Mouse (Mus musculus) heart, embryonic 12.5 days (tissue): ENCODE measurements at regions not wholly inside any gene's neighbourhood (a gene's known extent, or its start where the extent isn't known, plus 50 kb on each side); places are given as distances from the start of the nearest gene placed in this dataset.
A peak's percentile ranks its signal among the peaks of the same experiment; 100 is the strongest.

Source experiments
- ATAC-seq: fragments of 200-750 bp; cut with Nextera tagmentation; 2 replicates; pipeline ENCODE4 v1.8.0; 2017; ENCODE audit warnings: moderate TSS enrichment, moderate library complexity; ENCODE audit not compliant: insufficient number of reproducible peaks, low FRiP score
- H3K27ac ChIP-seq: fragments of 300-500 bp; sonication (generic); 2 replicates; pipeline ENCODE4 v1.5.1; 2016; ENCODE audit warnings: mild to moderate bottlenecking, moderate library complexity; ENCODE audit not compliant: poor library complexity, severe bottlenecking
- H3K27me3 ChIP-seq: fragments of 300-500 bp; sonication (generic); replicated peaks from 2 replicates; pipeline ENCODE4 v1.6.1; 2016; ENCODE audit warnings: mild to moderate bottlenecking, moderate library complexity
- H3K36me3 ChIP-seq: fragments of 300-500 bp; sonication (generic); 2 replicates; pipeline ENCODE4 v1.6.1; 2016; ENCODE audit warnings: mild to moderate bottlenecking, moderate library complexity
- H3K4me1 ChIP-seq: fragments of 300-500 bp; sonication (generic); replicated peaks from 2 replicates; pipeline ENCODE4 v1.6.1; 2016; ENCODE audit warnings: mild to moderate bottlenecking
- H3K4me2 ChIP-seq: fragments of 300-500 bp; sonication (generic); 2 replicates; pipeline ENCODE4 v1.6.1; 2016; ENCODE audit warnings: mild to moderate bottlenecking, moderate library complexity
- H3K4me3 ChIP-seq: fragments of 300-500 bp; sonication (generic); 2 replicates; pipeline ENCODE4 v1.5.1; 2016; ENCODE audit warnings: mild to moderate bottlenecking
- H3K9ac ChIP-seq: fragments of 300-500 bp; sonication (generic); 2 replicates; pipeline ENCODE4 v1.6.1; 2016; ENCODE audit warnings: mild to moderate bottlenecking, moderate library complexity
- H3K9me3 ChIP-seq: fragments of 300-500 bp; sonication (generic); replicated peaks from 2 replicates; pipeline ENCODE4 v1.6.1; 2016; ENCODE audit warnings: mild to moderate bottlenecking, moderate library complexity
- WGBS: fragments of 180-500 bp; shearing (Covaris S2); methylation state at CpG from one replicate; pipeline ENCODE4 v1.1.7; 2016; 5-methylcytosine and 5-hydroxymethylcytosine counted together

DNA sequence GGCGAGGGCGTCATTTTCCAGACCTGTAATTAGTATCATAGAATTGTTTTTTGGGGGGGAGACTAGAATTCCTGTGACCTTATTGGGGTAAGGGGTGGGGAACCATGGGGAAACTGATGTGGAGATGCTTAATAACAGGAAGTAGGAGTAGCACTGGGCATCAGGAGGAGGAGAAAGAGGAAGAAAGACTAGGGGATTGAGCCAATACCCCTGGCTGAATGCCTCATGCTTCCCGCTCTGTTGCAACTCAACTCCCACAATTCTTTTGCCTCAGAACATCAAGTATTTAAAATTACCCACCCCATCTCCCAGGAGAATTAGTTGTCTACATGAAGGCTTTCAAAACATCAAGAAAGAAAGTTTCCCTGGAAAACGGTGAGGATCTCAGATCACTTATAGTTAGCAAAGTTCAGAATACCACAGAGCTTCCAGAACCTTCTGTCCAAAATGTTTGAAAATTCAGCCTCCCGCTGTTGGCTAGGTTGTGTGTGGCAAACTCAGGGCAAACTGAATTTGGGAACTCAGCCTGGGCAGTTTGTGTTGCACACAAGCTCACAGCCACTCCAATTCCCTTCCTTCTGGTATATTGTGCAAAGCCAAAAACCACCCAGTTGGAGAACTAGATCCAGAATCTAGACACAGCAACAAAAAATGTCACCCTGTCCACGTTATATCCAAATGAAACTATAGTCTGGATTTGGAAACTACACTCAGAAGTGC, 209.8 kb downstream of the Icos start:
- WGBS: 84% methylated on average over 6 of the region's 6 CpGs
- no peak for ATAC-seq
- Histone ChIP-seq H3K27me3 (0 out of 2 replicates have a peak, but pooled peaks cover 3% of the 10 kb centered on the region), H3K36me3 (no peaks in the 10 kb centered on the region), H3K9ac (no peak overlapping the region), H3K9me3 (no peaks in the 10 kb centered on the region), H3K4me2 (no peak overlapping the region), H3K27ac (no peak overlapping the region), H3K4me3 (no peak overlapping the region), H3K4me1 (no peaks in the 10 kb centered on the region)

DNA sequence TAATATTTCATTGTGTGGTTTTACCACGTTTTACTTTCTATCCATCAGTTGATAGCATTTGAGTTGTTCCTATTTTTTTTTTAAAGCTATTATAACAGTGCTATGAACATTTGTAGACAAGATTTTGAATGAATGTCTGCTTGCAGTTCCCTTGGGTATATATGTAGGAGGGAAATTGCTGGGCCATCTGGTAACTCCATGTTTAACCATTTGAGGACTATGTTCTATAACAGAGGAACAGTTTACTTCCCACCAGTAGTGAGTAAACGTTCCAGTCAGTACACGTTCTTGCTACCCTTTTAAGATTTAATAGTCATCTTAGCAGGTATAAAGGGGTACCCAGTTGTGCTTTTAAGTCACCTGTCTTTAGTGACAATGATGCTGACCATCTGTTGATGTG, 213.2 kb downstream of the Icos start:
- no peak overlapping the region for H3K9ac ChIP-seq
- WGBS: 75% methylated on average over 3 of the region's 3 CpGs

DNA sequence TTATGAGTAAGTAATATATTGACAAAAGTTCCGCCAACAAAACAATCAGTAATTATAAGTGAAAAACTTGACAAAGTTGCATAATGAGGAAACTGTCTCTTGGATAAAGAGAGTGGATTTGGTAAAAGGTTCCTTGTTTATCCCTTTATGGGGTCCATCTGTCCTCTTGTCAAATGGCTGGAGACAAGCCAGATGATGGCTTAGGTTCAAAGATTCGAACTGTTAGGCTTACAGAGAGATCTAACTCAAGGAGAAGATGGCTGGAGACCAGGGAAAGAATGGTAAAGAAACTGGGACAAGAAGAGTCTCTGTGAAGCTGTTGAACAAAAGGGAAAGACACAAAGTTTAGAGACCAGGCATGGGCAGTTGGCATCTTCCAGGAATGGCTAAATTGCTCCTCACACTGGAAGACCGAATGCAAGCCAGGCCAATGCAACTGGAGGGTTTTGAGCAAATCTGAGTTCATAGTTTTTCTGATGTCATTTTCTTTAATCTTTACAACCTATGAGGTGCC, 220.9 kb downstream of the Icos start:
- no peak overlapping the region for H3K4me2 ChIP-seq
- H3K9ac ChIP-seq: no peak overlapping the region
- 81% methylated on average over 3 of the region's 3 CpGs for WGBS
- ATAC-seq: no peak
- H3K27me3 ChIP-seq: no peaks in the 10 kb centered on the region
- no peak overlapping the region for H3K4me3 ChIP-seq
- no peaks in the 10 kb centered on the region for H3K36me3 ChIP-seq
- no peak overlapping the region for H3K27ac ChIP-seq
- H3K4me1 ChIP-seq: peaks cover 5% of the 10 kb centered on the region
- H3K9me3 ChIP-seq: no peaks in the 10 kb centered on the region

More for the DNA sequence above, 213.2 kb downstream of the Icos start:
- Histone ChIP-seq H3K4me1 (no peaks in the 10 kb centered on the region), H3K27ac (no peak overlapping the region), H3K36me3 (no peaks in the 10 kb centered on the region), H3K27me3 (0 out of 2 replicates have a peak, but pooled peaks cover 3% of the 10 kb centered on the region), H3K9me3 (no peaks in the 10 kb centered on the region), H3K4me2 (no peak overlapping the region), H3K4me3 (no peak overlapping the region)
- ATAC-seq: no peak

DNA sequence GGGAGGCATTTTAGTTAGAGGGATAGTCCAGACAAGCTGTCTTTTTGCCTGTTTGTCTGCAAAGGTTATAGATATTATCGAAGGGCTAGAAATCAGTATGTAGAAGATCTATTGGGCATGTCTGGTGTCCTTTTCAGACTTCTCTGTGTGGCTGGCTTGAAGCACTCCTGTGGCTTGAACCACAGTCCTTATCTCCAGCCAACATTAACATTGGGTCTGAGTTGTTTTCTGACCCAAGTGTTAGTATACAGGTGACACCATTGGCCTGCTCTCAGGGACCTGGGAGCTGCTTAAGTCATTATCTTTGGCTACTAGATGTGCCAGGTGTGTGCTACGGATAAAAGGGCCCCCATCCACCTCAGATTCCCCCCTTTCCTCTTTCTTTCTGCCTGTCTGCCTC, 223.3 kb downstream of the Icos start:
- no peak overlapping the region for H3K4me3 ChIP-seq
- H3K9me3 ChIP-seq: no peaks in the 10 kb centered on the region
- no peak overlapping the region for H3K9ac ChIP-seq
- ATAC-seq: no peak
- H3K36me3 ChIP-seq: no peaks in the 10 kb centered on the region
- no peak overlapping the region for H3K4me2 ChIP-seq
- 73% methylated on average over 2 of the region's 2 CpGs for WGBS
- no peak overlapping the region for H3K27ac ChIP-seq
- no peaks in the 10 kb centered on the region for H3K27me3 ChIP-seq
- peaks cover 8% of the 10 kb centered on the region for H3K4me1 ChIP-seq

DNA sequence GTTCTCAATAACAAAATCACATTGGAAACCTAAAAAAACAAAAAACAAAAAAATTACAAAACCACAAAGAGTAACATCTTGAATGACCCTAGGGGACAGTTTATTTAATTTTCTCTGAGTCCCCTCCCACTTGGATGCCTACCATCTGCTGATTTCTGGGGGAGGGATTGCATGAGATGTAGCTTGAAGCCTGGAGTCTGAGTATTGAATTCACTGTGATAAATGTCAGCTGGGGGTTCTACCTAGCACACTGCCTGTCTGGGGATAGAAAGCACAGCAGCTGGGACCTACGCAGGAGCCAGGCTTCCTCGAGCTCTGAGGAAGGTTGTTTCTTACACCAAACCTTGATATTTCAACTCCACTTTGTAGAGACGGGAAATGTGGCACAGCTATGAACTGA, 224.4 kb downstream of the Icos start:
- Histone ChIP-seq H3K4me3 (no peak overlapping the region), H3K27me3 (no peaks in the 10 kb centered on the region), H3K36me3 (no peaks in the 10 kb centered on the region), H3K4me2 (no peak overlapping the region), H3K9me3 (no peaks in the 10 kb centered on the region), H3K9ac (no peak overlapping the region), H3K27ac (no peak overlapping the region), H3K4me1 (peaks cover 8% of the 10 kb centered on the region)
- ATAC-seq: no peak
- 56% methylated on average over 3 of the region's 3 CpGs for WGBS

DNA sequence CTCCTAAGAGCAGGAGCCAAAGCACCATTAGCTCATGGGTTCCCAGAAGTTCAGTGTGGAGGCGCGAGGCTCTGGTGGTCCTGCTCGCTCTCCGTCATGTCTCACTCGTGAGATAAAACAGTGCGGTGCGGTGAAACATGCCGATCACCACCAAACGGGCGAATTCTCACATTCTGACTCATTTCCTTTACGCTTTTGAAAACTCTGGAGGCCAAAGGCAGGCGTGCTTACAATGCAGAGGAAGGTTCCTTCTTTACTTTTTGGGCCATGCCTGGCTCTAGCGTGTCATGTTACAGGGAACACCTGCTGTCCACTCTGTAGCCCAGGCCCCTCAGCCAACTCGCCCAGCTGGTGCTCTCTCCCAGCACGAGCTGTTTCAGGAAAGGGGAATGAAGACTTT, 225.4 kb downstream of the Icos start:
- Histone ChIP-seq H3K4me1 (peaks cover 8% of the 10 kb centered on the region), H3K9ac (no peak overlapping the region), H3K36me3 (no peaks in the 10 kb centered on the region), H3K9me3 (no peaks in the 10 kb centered on the region), H3K4me3 (no peak overlapping the region), H3K4me2 (peak overlapping the region; percentile 57), H3K27me3 (no peaks in the 10 kb centered on the region), H3K27ac (no peak overlapping the region)
- peak; percentile 48; the same call in 1 of the 2 replicates for ATAC-seq
- WGBS: 13% methylated on average over 15 of the region's 15 CpGs

DNA sequence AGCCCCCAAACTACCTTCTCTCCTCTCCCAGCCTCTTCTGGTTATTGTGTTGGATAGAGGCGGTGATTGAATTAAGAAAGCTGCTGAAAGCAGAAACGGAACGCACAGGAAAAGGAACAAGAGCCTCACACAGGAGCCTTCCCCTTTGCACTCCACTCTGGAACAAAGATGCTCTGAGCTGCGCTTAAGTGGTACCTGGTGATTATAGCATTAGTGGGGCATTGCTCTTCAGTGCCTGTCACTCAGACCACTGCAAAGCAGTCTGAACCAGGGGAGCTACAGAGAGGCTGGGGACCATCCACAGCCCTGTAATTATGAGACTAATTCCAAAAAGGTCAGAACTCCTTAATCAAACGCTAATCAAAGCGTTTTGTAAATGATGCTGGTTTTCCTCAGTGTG, 225.9 kb downstream of the Icos start:
- no peak overlapping the region for H3K27ac ChIP-seq
- no peaks in the 10 kb centered on the region for H3K27me3 ChIP-seq
- peak overlapping the region; percentile 57 for H3K4me2 ChIP-seq
- H3K4me1 ChIP-seq: peaks cover 8% of the 10 kb centered on the region
- WGBS: 22% methylated on average over 6 of the region's 6 CpGs
- no peak for ATAC-seq
- H3K9me3 ChIP-seq: no peaks in the 10 kb centered on the region
- no peaks in the 10 kb centered on the region for H3K36me3 ChIP-seq
- no peak overlapping the region for H3K4me3 ChIP-seq
- H3K9ac ChIP-seq: no peak overlapping the region

DNA sequence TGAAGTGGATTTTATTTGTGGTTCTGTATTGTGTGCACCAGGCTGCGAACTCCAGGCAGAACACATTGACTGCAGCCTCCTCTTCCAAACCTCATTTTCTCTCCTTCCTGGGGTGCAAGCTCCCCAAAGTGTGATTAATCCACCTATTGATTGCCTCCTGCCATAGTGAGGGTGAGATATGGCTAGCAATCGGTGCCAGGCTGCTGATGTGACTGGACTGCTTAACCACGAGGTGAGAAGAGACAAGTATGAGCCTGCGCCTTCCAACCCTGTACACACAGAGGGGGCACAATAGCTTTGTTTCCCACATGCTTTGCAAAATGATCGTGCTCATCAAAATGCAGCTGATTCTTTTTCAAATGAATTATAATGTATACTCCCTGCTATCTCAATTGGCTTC, 227.4 kb downstream of the Icos start:
- 82% methylated on average over 5 of the region's 5 CpGs for WGBS
- H3K27ac ChIP-seq: no peak overlapping the region
- no peak overlapping the region for H3K9ac ChIP-seq
- H3K4me2 ChIP-seq: no peak overlapping the region
- no peaks in the 10 kb centered on the region for H3K36me3 ChIP-seq
- H3K9me3 ChIP-seq: no peaks in the 10 kb centered on the region
- no peak for ATAC-seq
- no peak overlapping the region for H3K4me3 ChIP-seq
- H3K27me3 ChIP-seq: no peaks in the 10 kb centered on the region
- H3K4me1 ChIP-seq: peaks cover 8% of the 10 kb centered on the region

DNA sequence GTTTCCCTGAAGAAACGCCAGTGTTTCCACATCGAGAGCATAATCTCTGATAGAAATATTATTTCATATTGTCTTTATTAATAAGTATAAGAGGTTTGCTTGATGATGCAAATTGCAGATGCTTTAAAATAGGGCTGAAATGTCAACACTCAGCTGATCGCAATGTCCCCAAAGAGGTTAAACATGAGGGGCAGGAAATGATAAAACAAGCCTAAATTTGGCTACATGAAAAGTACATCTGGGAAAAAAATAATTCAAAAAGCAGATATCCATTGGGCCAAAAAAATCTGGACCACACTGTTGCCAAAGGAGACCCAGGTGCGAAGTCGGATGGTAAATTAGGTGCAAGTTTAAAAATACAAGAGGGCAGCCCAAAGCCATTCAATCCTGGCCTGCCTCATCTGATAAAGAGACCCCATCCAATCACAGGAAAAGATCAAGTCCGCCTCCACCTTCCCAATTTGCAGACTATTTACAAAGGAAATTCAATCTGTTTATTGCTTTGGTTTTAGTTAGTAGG, 229.2 kb downstream of the Icos start:
- H3K9ac ChIP-seq: no peak overlapping the region
- no peaks in the 10 kb centered on the region for H3K36me3 ChIP-seq
- H3K27me3 ChIP-seq: no peaks in the 10 kb centered on the region
- 76% methylated on average over 6 of the region's 6 CpGs for WGBS
- H3K27ac ChIP-seq: no peak overlapping the region
- no peak overlapping the region for H3K4me3 ChIP-seq
- ATAC-seq: no peak
- no peaks in the 10 kb centered on the region for H3K9me3 ChIP-seq
- H3K4me1 ChIP-seq: peaks cover 8% of the 10 kb centered on the region
- no peak overlapping the region for H3K4me2 ChIP-seq

DNA sequence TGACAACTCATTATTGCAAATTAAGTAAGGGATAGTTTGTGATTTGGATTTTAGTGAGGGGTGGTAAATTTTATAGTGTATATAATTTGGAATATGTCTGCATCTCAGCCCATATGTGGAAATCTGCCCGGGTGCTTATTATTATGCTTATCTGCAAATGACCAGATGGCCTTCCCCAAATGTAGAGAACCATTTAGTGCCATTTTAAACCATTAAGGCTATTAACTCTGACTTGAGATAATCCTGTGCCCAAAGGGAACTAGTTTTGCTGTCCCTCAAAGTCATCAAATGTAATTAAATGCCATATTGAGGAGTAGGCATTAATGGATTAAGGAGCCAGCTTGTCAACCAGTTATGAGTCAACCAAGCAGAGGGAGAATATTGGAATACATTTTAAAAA, 230.7 kb downstream of the Icos start:
- no peak overlapping the region for H3K27ac ChIP-seq
- peaks cover 5% of the 10 kb centered on the region for H3K4me1 ChIP-seq
- no peak overlapping the region for H3K4me3 ChIP-seq
- no peak overlapping the region for H3K9ac ChIP-seq
- WGBS: 79% methylated on average over 1 of the region's 1 CpGs
- H3K4me2 ChIP-seq: no peak overlapping the region
- H3K27me3 ChIP-seq: no peaks in the 10 kb centered on the region
- ATAC-seq: no peak
- no peaks in the 10 kb centered on the region for H3K9me3 ChIP-seq
- no peaks in the 10 kb centered on the region for H3K36me3 ChIP-seq

DNA sequence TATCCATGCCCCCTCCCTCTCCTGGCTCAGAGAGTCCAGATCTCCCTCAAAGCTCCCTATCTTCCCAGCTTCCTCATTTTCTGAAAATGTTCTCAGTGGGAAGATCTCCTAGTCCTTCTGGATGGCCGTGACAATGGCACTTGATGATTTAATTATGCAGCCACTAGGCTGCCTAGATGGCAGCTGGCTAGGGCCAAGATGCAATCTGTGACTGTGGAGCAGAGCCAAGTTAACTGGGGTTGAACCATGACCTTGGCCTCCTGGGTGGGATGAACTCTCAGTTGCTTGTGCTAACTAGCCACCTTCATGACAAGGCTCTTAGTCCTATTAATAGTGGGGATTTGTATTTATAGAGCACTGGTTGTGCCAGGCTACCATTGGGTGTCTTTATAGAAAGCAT, 243.4 kb downstream of the Icos start:
- no peak overlapping the region for H3K4me3 ChIP-seq
- peaks cover 9% of the 10 kb centered on the region for H3K4me1 ChIP-seq
- no peak overlapping the region for H3K27ac ChIP-seq
- H3K36me3 ChIP-seq: no peaks in the 10 kb centered on the region
- 16% methylated on average over 1 of the region's 1 CpGs for WGBS
- no peaks in the 10 kb centered on the region for H3K9me3 ChIP-seq
- no peaks in the 10 kb centered on the region for H3K27me3 ChIP-seq
- ATAC-seq: no peak
- H3K9ac ChIP-seq: no peak overlapping the region
- H3K4me2 ChIP-seq: no peak overlapping the region

DNA sequence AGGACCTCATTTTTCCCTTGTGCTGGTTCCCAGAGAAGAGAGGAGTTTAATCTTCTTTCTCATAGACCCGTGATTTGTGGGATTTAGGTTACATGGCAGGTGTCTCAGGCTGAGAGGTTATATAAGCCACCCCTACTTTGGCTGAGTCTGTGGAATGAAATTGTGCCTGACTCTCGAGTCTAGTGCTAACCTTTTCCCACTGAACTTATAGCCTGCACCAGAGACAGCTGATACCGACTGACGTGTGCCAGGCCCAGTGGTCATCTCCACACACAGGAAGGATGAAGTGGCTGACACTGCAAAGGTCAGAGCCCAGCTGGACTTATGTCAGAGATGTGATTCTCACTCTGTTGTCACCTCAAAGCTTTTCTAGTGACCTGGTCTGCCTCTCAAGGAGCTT, 251.2 kb downstream of the Icos start:
- Histone ChIP-seq H3K4me2 (no peak overlapping the region), H3K9ac (no peak overlapping the region), H3K9me3 (no peaks in the 10 kb centered on the region), H3K4me3 (no peak overlapping the region), H3K36me3 (no peaks in the 10 kb centered on the region), H3K4me1 (peaks cover 13% of the 10 kb centered on the region), H3K27ac (no peak overlapping the region), H3K27me3 (no peaks in the 10 kb centered on the region)
- no peak for ATAC-seq
- 35% methylated on average over 4 of the region's 4 CpGs for WGBS
